7 mouse cellular contexts compared by ENCODE assay signal in genomic region chr13:104816270-104816634, GRCm38 (mm10). TPM values are rescaled to one million over a fixed set of nuclear protein-coding genes. Genes with fewer than 3 reads are reported as not detected.
DNase-seq lines count a peak whose midpoint lies in the region; ATAC-seq and TF ChIP-seq lines count a peak whose summit lies in the region.

No protein-coding gene starts in this region.

- H3K27ac ChIP-seq in thymus, adult 2 months (ENCODE audit: control insufficient read depth, insufficient read depth, low read length): no peak overlapping the region
- peak overlapping the region; percentile 83; the same call in 1 of the 2 replicates for H3K27ac ChIP-seq in embryonic facial prominence, embryonic 13.5 days
- peak overlapping the region; percentile 86 for H3K27ac ChIP-seq in kidney, embryonic 15.5 days
- H3K27ac ChIP-seq in midbrain, embryonic 14.5 days (replicated peaks; ENCODE audit: low read depth, low read length): peak overlapping the region; percentile 81; the same call in 1 of the 2 replicates

- H3K4me3 ChIP-seq in thymus, adult 2 months (ENCODE audit: control insufficient read depth, insufficient read depth, low read length): peak overlapping the region; percentile 78
- H3K4me3 ChIP-seq in embryonic facial prominence, embryonic 13.5 days: peak overlapping the region; percentile 67
- H3K4me3 ChIP-seq in kidney, embryonic 15.5 days (replicated peaks): peak overlapping the region; percentile 77
- H3K4me3 ChIP-seq in midbrain, embryonic 14.5 days (replicated peaks; ENCODE audit: low read depth, low read length): peak overlapping the region; percentile 81

- H3K9me3 ChIP-seq in embryonic facial prominence, embryonic 13.5 days: no peaks in the 10 kb centered on the region
- no peaks in the 10 kb centered on the region for H3K9me3 ChIP-seq in kidney, embryonic 15.5 days (replicated peaks)
- no peaks in the 10 kb centered on the region for H3K9me3 ChIP-seq in midbrain, embryonic 14.5 days (ENCODE audit: control insufficient read depth, low read length)

- H3K4me2 ChIP-seq in embryonic facial prominence, embryonic 13.5 days: peak overlapping the region; percentile 73
- peak overlapping the region; percentile 70 for H3K4me2 ChIP-seq in kidney, embryonic 15.5 days
- peak overlapping the region; percentile 76 for H3K4me2 ChIP-seq in midbrain, embryonic 14.5 days (ENCODE audit: low read length)

- no peak for ATAC-seq in embryonic facial prominence, embryonic 13.5 days (ENCODE audit: insufficient number of reproducible peaks, insufficient read depth, low FRiP score, low TSS enrichment, low read depth)
- 0 out of 2 replicates have a peak, but pooled peaks have one; percentile 0 for ATAC-seq in kidney, embryonic 15.5 days (replicated peaks; ENCODE audit: low FRiP score)
- peak; percentile 10; the same call in 1 of the 2 replicates for ATAC-seq in midbrain, embryonic 14.5 days (ENCODE audit: low FRiP score, low TSS enrichment)

- H3K4me1 ChIP-seq in thymus, adult 2 months (replicated peaks; ENCODE audit: control insufficient read depth, insufficient read depth, low read length): no peaks in the 10 kb centered on the region; the same call in 1 of the 2 replicates
- peaks cover 15% of the 10 kb centered on the region for H3K4me1 ChIP-seq in embryonic facial prominence, embryonic 13.5 days
- peaks cover 22% of the 10 kb centered on the region for H3K4me1 ChIP-seq in kidney, embryonic 15.5 days
- H3K4me1 ChIP-seq in midbrain, embryonic 14.5 days (ENCODE audit: control insufficient read depth, insufficient read depth, low read length): peaks cover 16% of the 10 kb centered on the region

- no peaks in the 10 kb centered on the region for H3K27me3 ChIP-seq in thymus, adult 2 months (ENCODE audit: control insufficient read depth, insufficient read depth, low read length)
- H3K27me3 ChIP-seq in embryonic facial prominence, embryonic 13.5 days: no peaks in the 10 kb centered on the region
- no peaks in the 10 kb centered on the region for H3K27me3 ChIP-seq in kidney, embryonic 15.5 days
- no peaks in the 10 kb centered on the region for H3K27me3 ChIP-seq in midbrain, embryonic 14.5 days (ENCODE audit: control insufficient read depth, insufficient read depth, low read length)

- H3K9ac ChIP-seq in embryonic facial prominence, embryonic 13.5 days: peak overlapping the region; percentile 90
- H3K9ac ChIP-seq in kidney, embryonic 15.5 days: peak overlapping the region; percentile 80
- H3K9ac ChIP-seq in midbrain, embryonic 14.5 days (replicated peaks; ENCODE audit: low read length): peak overlapping the region; percentile 85

- no peaks in the 10 kb centered on the region for H3K36me3 ChIP-seq in thymus, adult 2 months (ENCODE audit: control insufficient read depth, insufficient read depth, low read length)
- H3K36me3 ChIP-seq in embryonic facial prominence, embryonic 13.5 days: peaks cover 7% of the 10 kb centered on the region; the same call in 1 of the 2 replicates
- H3K36me3 ChIP-seq in kidney, embryonic 15.5 days: peaks cover 11% of the 10 kb centered on the region
- H3K36me3 ChIP-seq in midbrain, embryonic 14.5 days (ENCODE audit: control insufficient read depth, insufficient read depth, low read length): 0 out of 2 replicates have a peak, but pooled peaks cover 4% of the 10 kb centered on the region

- no peak for TF ChIP-seq POLR2A in thymus, adult 2 months (IDR thresholded peaks at IDR 0.05; ENCODE audit: control insufficient read depth, extremely low read depth, insufficient read depth, low read length, poor library complexity)

- WGBS in thymus, adult 2 months: 5% methylated on average over 8 of the region's 8 CpGs
- WGBS in embryonic facial prominence, embryonic 13.5 days: 8% methylated on average over 8 of the region's 8 CpGs
- 8% methylated on average over 8 of the region's 8 CpGs for WGBS in kidney, embryonic 15.5 days
- 12% methylated on average over 8 of the region's 8 CpGs for WGBS in midbrain, embryonic 14.5 days

- no peak for TF ChIP-seq CTCF in thymus, adult 2 months (IDR thresholded peaks at IDR 0.05; ENCODE audit: borderline replicate concordance, control insufficient read depth, extremely low read depth, insufficient read depth, low read length, poor library complexity)

- DNase-seq in thymus, adult 2 months: no peak
- DNase-seq in thymus, postnatal 25 days: no peak
- peak; percentile 54 for DNase-seq in midbrain, embryonic 14.5 days
- DNase-seq in urinary bladder, postnatal 10 days (ENCODE audit: low spot score): no peak
- DNase-seq in layer of hippocampus, adult 9-10 months (ENCODE audit: low spot score): no peak

RNA-seq across cellular contexts. Expression of gene Cwc27, which starts 0.7 kb away (rescaled TPM):
- polyA plus RNA-seq in thymus, adult 2 months (2012; rRNA removed): 2.8 and 4.6 TPM in 2 replicates
- 37.1 and 42.0 TPM in 2 replicates for polyA plus RNA-seq in embryonic facial prominence, embryonic 13.5 days (2015; fragmentation: Nextera tagmentation; extraction: Ambion mirVana)
- 29.6 and 31.7 TPM in 2 replicates for polyA plus RNA-seq in kidney, embryonic 15.5 days (2015; fragmentation: Nextera tagmentation; extraction: Ambion mirVana)
- polyA plus RNA-seq in midbrain, embryonic 14.5 days (2014; fragmentation: Nextera tagmentation; extraction: Ambion mirVana): 24.0 and 26.5 TPM in 2 replicates

RNA-seq across cellular contexts. Expression of gene Srek1ip1, which starts 24.0 kb away (rescaled TPM):
- polyA plus RNA-seq in thymus, adult 2 months (2012; rRNA removed): 10.9 and 12.9 TPM in 2 replicates
- polyA plus RNA-seq in embryonic facial prominence, embryonic 13.5 days (2015; fragmentation: Nextera tagmentation; extraction: Ambion mirVana): 26.2 and 31.7 TPM in 2 replicates
- 25.2 and 28.1 TPM in 2 replicates for polyA plus RNA-seq in kidney, embryonic 15.5 days (2015; fragmentation: Nextera tagmentation; extraction: Ambion mirVana)
- 16.5 and 17.3 TPM in 2 replicates for polyA plus RNA-seq in midbrain, embryonic 14.5 days (2014; fragmentation: Nextera tagmentation; extraction: Ambion mirVana)

RNA-seq across cellular contexts. Expression of gene Shisal2b, which starts 47.4 kb away (rescaled TPM):
- not detected in 2 replicates for polyA plus RNA-seq in thymus, adult 2 months (2012; rRNA removed)
- 0.96 TPM in 1 of 2 replicates, not detected in the other for polyA plus RNA-seq in embryonic facial prominence, embryonic 13.5 days (2015; fragmentation: Nextera tagmentation; extraction: Ambion mirVana)
- 0.71 and 1.2 TPM in 2 replicates for polyA plus RNA-seq in kidney, embryonic 15.5 days (2015; fragmentation: Nextera tagmentation; extraction: Ambion mirVana)
- polyA plus RNA-seq in midbrain, embryonic 14.5 days (2014; fragmentation: Nextera tagmentation; extraction: Ambion mirVana): 0.86 and 1.9 TPM in 2 replicates
